Mouse (Mus musculus) embryonic facial prominence, embryonic 14.5 days (tissue): ENCODE results near the gene Pcolce2. TPM values are rescaled to one million over a fixed set of nuclear protein-coding genes. Genes with fewer than 3 reads are reported as not detected.

Experiments used
- polyA plus RNA-seq: library from polyadenylated mRNA; unstranded; fragments of >200 nt; fragmentation: Nextera tagmentation; extraction: Ambion mirVana; gene quantifications from 2 replicates; pipeline ENCODE4 v1.2.1, GENCODE M21; 2014

The Pcolce2 gene
- polyA plus RNA-seq, 1 experiment from 2014 or later: 13.5 TPM

Other genes with a start within 250 kb of the Pcolce2 start
- 8.1 and 10.2 TPM in 2 replicates for gene Chst2, start 230.9 kb upstream of the Pcolce2 start, polyA plus RNA-seq
- 97.0 and 108 TPM in 2 replicates for gene U2surp, start 125.6 kb upstream of the Pcolce2 start, polyA plus RNA-seq
- 0.41 and 0.47 TPM in 2 replicates for gene Paqr9, start 77.9 kb upstream of the Pcolce2 start, polyA plus RNA-seq
- gene Trpc1, start 112.8 kb downstream of the Pcolce2 start, polyA plus RNA-seq: 3.0 and 3.9 TPM in 2 replicates
- 5.5 and 6.4 TPM in 2 replicates for gene Pls1, start 207.7 kb downstream of the Pcolce2 start, polyA plus RNA-seq
- gene Atr, start 220.0 kb downstream of the Pcolce2 start, polyA plus RNA-seq: 14.0 and 14.8 TPM in 2 replicates